Mouse (Mus musculus): ENCODE data around the gene Nup188.

Nup188 gene

GRCm38 (mm10) chr2:30285004-30285403 is 1.2 kb upstream of the Nup188 start:
- no peak for DNase-seq (ENCODE audit: low spot score in 2 of 2)

GRCm38 (mm10) chr2:30285416-30286181 is 598 bp upstream of the Nup188 start:
- DNase-seq (ENCODE audit: low spot score in 2 of 2), result no peak

- DNase-seq (ENCODE audit: low spot score in 2 of 2), result peak in 1 of 2 experiments; percentile 65
These were observed 803 bp downstream of the Nup188 start for GRCm38 (mm10) chr2:30287027-30287373.

- DNase-seq (ENCODE audit: low spot score in 2 of 2), result no peak
These were observed 13.3 kb downstream of the Nup188 start for GRCm38 (mm10) chr2:30299525-30299924.

GRCm38 (mm10) chr2:30299966-30300365 is 13.8 kb downstream of the Nup188 start:
- DNase-seq (ENCODE audit: low spot score in 2 of 2), result no peak

GRCm38 (mm10) chr2:30306087-30306486 is 19.9 kb downstream of the Nup188 start:
- no peak for DNase-seq (ENCODE audit: low spot score in 2 of 2)

- no peak for DNase-seq (ENCODE audit: low spot score in 2 of 2)
These were observed 23.2 kb downstream of the Nup188 start for GRCm38 (mm10) chr2:30309351-30309750.

- no peak for DNase-seq (ENCODE audit: low spot score in 2 of 2)
These were observed 25.3 kb downstream of the Nup188 start for GRCm38 (mm10) chr2:30311481-30311880.

GRCm38 (mm10) chr2:30316136-30316535 is 29.9 kb downstream of the Nup188 start:
- no peak for DNase-seq (ENCODE audit: low spot score in 2 of 2)

- DNase-seq (ENCODE audit: low spot score in 2 of 2), result no peak
These were observed 30.8 kb downstream of the Nup188 start for GRCm38 (mm10) chr2:30316955-30317354.

GRCm38 (mm10) chr2:30319260-30319659 is 33.1 kb downstream of the Nup188 start:
- no peak for DNase-seq (ENCODE audit: low spot score in 2 of 2)

- DNase-seq (ENCODE audit: low spot score in 2 of 2), result no peak
These were observed 36.9 kb downstream of the Nup188 start for GRCm38 (mm10) chr2:30323111-30323510.

GRCm38 (mm10) chr2:30325296-30325695 is 39.1 kb downstream of the Nup188 start:
- no peak for DNase-seq (ENCODE audit: low spot score in 2 of 2)

- no peak for DNase-seq (ENCODE audit: low spot score in 2 of 2)
These were observed 41.1 kb downstream of the Nup188 start for GRCm38 (mm10) chr2:30327276-30327675.

GRCm38 (mm10) chr2:30328791-30329190 is 42.6 kb downstream of the Nup188 start:
- DNase-seq (ENCODE audit: low spot score in 2 of 2), result no peak

GRCm38 (mm10) chr2:30335324-30335723 is 49.1 kb downstream of the Nup188 start:
- DNase-seq (ENCODE audit: low spot score in 2 of 2), result no peak

GRCm38 (mm10) chr2:30336174-30336915 is 50.1 kb downstream of the Nup188 start:
- peak in 1 of 2 experiments; percentile 54 for DNase-seq (ENCODE audit: low spot score in 2 of 2)

- peak in 1 of 2 experiments; percentile 58 for DNase-seq (ENCODE audit: low spot score in 2 of 2)
These were observed 51.0 kb downstream of the Nup188 start for GRCm38 (mm10) chr2:30337179-30337578.

GRCm38 (mm10) chr2:30342061-30342460 is 55.9 kb downstream of the Nup188 start:
- no peak for DNase-seq (ENCODE audit: low spot score in 2 of 2)

- no peak for DNase-seq (ENCODE audit: low spot score in 2 of 2)
These were observed 56.3 kb downstream of the Nup188 start for GRCm38 (mm10) chr2:30342544-30342943.

- DNase-seq (ENCODE audit: low spot score in 2 of 2), result no peak
These were observed 57.5 kb downstream of the Nup188 start for GRCm38 (mm10) chr2:30343601-30344137.

GRCm38 (mm10) chr2:30345971-30346676 is 59.9 kb downstream of the Nup188 start:
- DNase-seq (ENCODE audit: low spot score in 2 of 2), result peak in 1 of 2 experiments; percentile 62
